Mouse (Mus musculus) small intestine, adult 10 weeks (tissue): Measurements from ENCODE around the gene Olfr355. TPM values are rescaled to one million over a fixed set of nuclear protein-coding genes. Genes with fewer than 3 reads are reported as not detected.

Source experiments
- polyA plus RNA-seq: library from polyadenylated mRNA; stranded (reverse); fragments of 350-450 nt; fragmentation: Illumina TruSeq; extraction: RNeasy Lipid Tissue Mini Kit (QIAGEN cat#74804); gene quantifications from one replicate; pipeline ENCODE4 v1.2.3, GENCODE M21; 2014; ENCODE audit warnings: low replicate concordance

Olfr355 gene
- not detected for polyA plus RNA-seq

DNA sequence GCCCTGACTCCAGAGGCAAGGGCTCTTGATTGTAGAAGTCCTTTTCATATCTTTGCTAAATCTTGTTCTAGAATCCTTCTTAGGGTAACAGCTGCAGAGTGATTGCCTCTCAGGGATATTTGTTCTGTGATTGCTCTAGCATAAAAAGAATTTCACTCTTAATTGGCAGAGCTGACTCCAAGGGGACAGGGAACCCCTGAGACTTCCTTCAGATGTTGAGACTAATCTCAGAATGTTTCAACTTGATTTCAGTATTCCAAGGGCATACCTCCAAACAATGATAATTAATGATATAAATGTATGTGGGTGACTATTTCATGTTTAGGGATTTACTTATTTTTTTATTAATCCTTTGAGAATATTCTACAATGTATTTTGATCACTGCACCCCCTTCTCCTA, at the start of gene Olfr355:
Gene Olfr355 (minus strand): TSS at position 101 of the 400 bp plus-strand sequence.

DNA sequence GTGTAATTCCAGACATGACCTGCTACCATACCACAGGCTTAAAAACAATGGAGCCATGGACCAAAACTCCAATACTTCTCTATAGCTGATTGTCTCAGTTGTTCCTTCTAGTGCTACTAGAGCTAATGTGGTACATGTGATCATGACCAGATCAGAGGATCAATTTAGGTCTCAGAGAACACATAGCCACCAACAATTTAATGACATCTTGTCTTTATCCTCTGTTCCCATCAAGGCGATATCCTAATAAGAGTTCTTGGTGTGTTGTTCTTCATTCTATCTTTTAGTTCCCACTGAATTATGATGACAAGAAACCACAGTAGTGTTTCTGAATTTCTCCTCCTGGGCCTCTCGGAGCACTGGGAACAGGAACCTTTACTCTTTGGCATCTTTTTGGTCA, 8.1 kb upstream of the Olfr355 start, which contains the start of gene Olfr356:
Gene Olfr356 (plus strand): TSS at position 301 of the 400 bp plus-strand sequence.

DNA sequence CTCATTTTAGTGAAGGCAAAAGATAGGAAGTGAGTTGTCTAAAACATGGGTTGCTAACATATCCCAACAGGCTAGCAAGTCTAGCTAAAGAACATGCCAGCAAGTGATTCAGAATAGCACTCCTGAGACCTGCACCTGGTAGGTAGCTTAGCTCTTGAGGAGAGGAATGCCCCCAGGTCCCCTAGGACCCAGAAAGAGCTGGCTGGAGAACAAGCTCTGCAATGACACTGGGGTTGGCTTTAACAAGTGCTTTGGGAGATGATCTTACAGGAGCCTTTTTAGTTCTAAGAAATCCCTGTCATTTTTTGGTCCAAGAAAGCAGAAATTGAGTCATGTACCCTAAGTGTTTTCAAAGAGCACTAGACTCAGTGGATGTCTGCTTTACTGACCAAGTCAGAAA, 23.3 kb downstream of the Olfr355 start, which contains the start of gene Olfr354:
Gene Olfr354 (plus strand): TSS at position 301 of the 400 bp plus-strand sequence.

DNA sequence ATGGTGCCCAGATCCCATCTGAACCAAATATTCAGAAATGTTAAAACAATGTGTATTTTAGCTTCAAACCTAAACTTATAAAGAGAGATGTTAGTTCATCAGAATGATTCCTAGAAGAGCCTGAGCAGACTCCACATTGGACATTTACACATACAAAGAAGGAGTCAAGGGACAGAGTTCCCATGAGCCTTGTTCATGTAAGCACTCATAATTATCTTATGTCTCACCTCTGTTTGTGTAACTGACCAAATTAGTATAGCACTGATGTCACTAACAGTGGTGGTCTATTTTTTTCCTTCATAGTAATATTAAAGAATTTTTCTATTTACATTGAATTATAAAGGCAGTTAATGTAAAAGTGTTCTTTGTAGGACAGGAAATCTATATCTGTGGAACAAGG, 35.9 kb downstream of the Olfr355 start, which contains the start of gene Olfr353:
Gene Olfr353 (minus strand): TSS at position 101 of the 400 bp plus-strand sequence.

Other genes with a start within 250 kb of the Olfr355 start
- not detected for gene Olfr346, start 243.1 kb downstream of the Olfr355 start, polyA plus RNA-seq
- not detected for gene Olfr347, start 197.0 kb downstream of the Olfr355 start, polyA plus RNA-seq
- not detected for gene Olfr348, start 144.6 kb downstream of the Olfr355 start, polyA plus RNA-seq
- gene Olfr50, start 138.4 kb downstream of the Olfr355 start, polyA plus RNA-seq = not detected
- not detected for gene Olfr3, start 111.9 kb downstream of the Olfr355 start, polyA plus RNA-seq
- gene Olfr350, start 82.6 kb downstream of the Olfr355 start, polyA plus RNA-seq = not detected
- not detected for gene Olfr351, start 66.2 kb downstream of the Olfr355 start, polyA plus RNA-seq
- not detected for gene Olfr352, start 60.4 kb downstream of the Olfr355 start, polyA plus RNA-seq
- gene Olfr353, start 36.0 kb downstream of the Olfr355 start, polyA plus RNA-seq = not detected
- gene Olfr354, start 23.2 kb downstream of the Olfr355 start, polyA plus RNA-seq = not detected
- gene Olfr356, start 8.2 kb upstream of the Olfr355 start, polyA plus RNA-seq = not detected
- not detected for gene Olfr357, start 64.9 kb upstream of the Olfr355 start, polyA plus RNA-seq
- gene Olfr358, start 80.4 kb upstream of the Olfr355 start, polyA plus RNA-seq = not detected
- not detected for gene Olfr360, start 136.8 kb upstream of the Olfr355 start, polyA plus RNA-seq
- not detected for gene Olfr361, start 160.4 kb upstream of the Olfr355 start, polyA plus RNA-seq
- not detected for gene Olfr362, start 189.0 kb upstream of the Olfr355 start, polyA plus RNA-seq
- gene Olfr364-ps1, start 210.4 kb upstream of the Olfr355 start, polyA plus RNA-seq = not detected